ENCODE assay signal across 10 mouse cellular contexts in genomic region chr13:55825245-55825681, GRCm38 (mm10). TPM values are rescaled to one million over a fixed set of nuclear protein-coding genes. Genes with fewer than 3 reads are reported as not detected.
DNase-seq lines count a peak whose midpoint lies in the region; ATAC-seq lines count a peak whose summit lies in the region.
"Had no signal": no experiment of that assay in that cellular context is flagged by ENCODE, and none has a peak within 500 bp of the region (broad histone marks: within the 10 kb centered on the region; RNA-seq: fewer than 3 reads in every experiment).

No protein-coding gene starts in this region.

- peaks cover 81% of the 10 kb centered on the region for H3K27me3 ChIP-seq in kidney, embryonic 16.5 days (ENCODE audit: insufficient read depth, low read length)

- H3K36me3 ChIP-seq in kidney, embryonic 16.5 days (ENCODE audit: insufficient read depth, low read length): no peaks in the 10 kb centered on the region

- H3K9me3 ChIP-seq in kidney, embryonic 16.5 days (ENCODE audit: low read length): no peaks in the 10 kb centered on the region

- 1% methylated on average over 30 of the region's 32 CpGs for WGBS in kidney, embryonic 16.5 days

- H3K9ac ChIP-seq in kidney, embryonic 16.5 days (replicated peaks; ENCODE audit: low read length): no peak overlapping the region

- H3K4me2 ChIP-seq in kidney, embryonic 16.5 days (replicated peaks; ENCODE audit: low read depth, low read length): peak overlapping the region; percentile 13; the same call in 1 of the 2 replicates

- peak overlapping the region; percentile 11; the same call in 1 of the 2 replicates for H3K4me3 ChIP-seq in kidney, embryonic 16.5 days (ENCODE audit: low read length)

- peak; percentile 14 for DNase-seq in adrenal gland, postnatal 10 days
- DNase-seq in adrenal gland, postnatal 14 days: no peak
- no peak for DNase-seq in kidney, adult 11 months
- peak; percentile 34 to 58 for DNase-seq in kidney, postnatal 4 days
- peak; percentile 59 for DNase-seq in retina, postnatal 1 day
- no peak for DNase-seq in frontal cortex, postnatal 14 days (ENCODE audit: low spot score in 2 of 2)
- DNase-seq in adrenal gland, adult 8-10 months: no peak
- DNase-seq: cerebellum, adult 18-20 months; lung, postnatal 10 days had no signal

- peaks cover 10% of the 10 kb centered on the region for H3K4me1 ChIP-seq in kidney, embryonic 16.5 days (ENCODE audit: insufficient read depth, low read length)

- no peak overlapping the region for H3K27ac ChIP-seq in kidney, embryonic 16.5 days (ENCODE audit: low read length)

- peak; percentile 21; the same call in 1 of the 2 replicates for ATAC-seq in kidney, embryonic 16.5 days (ENCODE audit: low FRiP score, low TSS enrichment)

RNA-seq across cellular contexts. Expression of gene Pitx1, which starts 10.7 kb away (rescaled TPM):
- not detected for total RNA-seq in adrenal gland, postnatal 10 days (2021)
- not detected in 2 replicates for total RNA-seq in adrenal gland, postnatal 14 days (2021)
- polyA plus RNA-seq in kidney, embryonic 16.5 days (2015; fragmentation: Nextera tagmentation; extraction: Ambion mirVana): 0.36 and 2.1 TPM in 2 replicates
- total RNA-seq in adrenal gland, adult 8-10 months (2022): not detected

RNA-seq across cellular contexts. Expression of gene Catsper3, which starts 40.9 kb away (rescaled TPM):
- total RNA-seq in adrenal gland, postnatal 10 days (2021): under 1 TPM in 1 of 2 experiments, not detected in 1; 0.21 TPM
- total RNA-seq in adrenal gland, postnatal 14 days (2021): 0.30 TPM in 1 of 2 replicates, not detected in the other
- 0.16 and 0.18 TPM in 2 replicates for polyA plus RNA-seq in kidney, embryonic 16.5 days (2015; fragmentation: Nextera tagmentation; extraction: Ambion mirVana)
- 1 to 10 TPM in 1 of 4 experiments, under 1 TPM in 3; 0.32 to 1.1 (median 0.39) TPM for total RNA-seq in adrenal gland, adult 8-10 months (2022)

Comparison
In these comparisons a context has a peak if more than half of its experiments do, and no peak if none do; other contexts are left out.
1. DNase-seq: peak in adrenal gland, postnatal 10 days (single experiment), kidney, postnatal 4 days (2 of 2) and retina, postnatal 1 day (single experiment); none in adrenal gland, postnatal 14 days (single experiment), kidney, adult 11 months (single experiment), frontal cortex, postnatal 14 days (0 of 2) and adrenal gland, adult 8-10 months (single experiment).